Mouse (Mus musculus) heart, postnatal 0 days (tissue): ENCODE results near the gene Rinl. TPM values are rescaled to one million over a fixed set of nuclear protein-coding genes. Genes with fewer than 3 reads are reported as not detected.

Experiments used
- ATAC-seq: fragments of 200-750 bp; cut with Nextera tagmentation; 2 replicates; pipeline ENCODE4 v1.8.0; 2017; ENCODE audit warnings: low read depth, moderate number of reproducible peaks, moderate library complexity; ENCODE audit not compliant: insufficient read depth
- DNase-seq: peaks from one replicate; pipeline ENCODE4 v3.0.0-alpha.2; 2016; ENCODE audit warnings: low spot score
- H3K27ac ChIP-seq: fragments of 300-500 bp; sonication (generic); 2 replicates; pipeline ENCODE4 v1.5.1; 2014; ENCODE audit warnings: low read depth, mild to moderate bottlenecking
- H3K27me3 ChIP-seq: fragments of 300-500 bp; sonication (generic); 2 replicates; pipeline ENCODE4 v1.6.1; 2014; ENCODE audit warnings: low read length, mixed read lengths; ENCODE audit not compliant: control insufficient read depth, insufficient read depth
- H3K36me3 ChIP-seq: fragments of 300-500 bp; sonication (generic); replicated peaks from 2 replicates; pipeline ENCODE4 v1.6.1; 2014; ENCODE audit warnings: low read length, mixed read lengths; ENCODE audit not compliant: control insufficient read depth, insufficient read depth
- H3K4me1 ChIP-seq: fragments of 300-500 bp; sonication (generic); 2 replicates; pipeline ENCODE4 v1.6.1; 2014; ENCODE audit warnings: antibody characterized with exemption; ENCODE audit not compliant: control insufficient read depth, insufficient read depth
- H3K4me2 ChIP-seq: fragments of 300-500 bp; sonication (generic); 2 replicates; pipeline ENCODE4 v1.6.1; 2014; ENCODE audit warnings: low read depth, mild to moderate bottlenecking, low read length, moderate library complexity
- H3K4me3 ChIP-seq: fragments of 300-500 bp; sonication (generic); 2 replicates; pipeline ENCODE4 v1.5.1; 2014; ENCODE audit warnings: low read depth, low read length
- H3K9ac ChIP-seq: fragments of 300-500 bp; sonication (generic); replicated peaks from 2 replicates; pipeline ENCODE4 v1.6.1; 2014; ENCODE audit warnings: low read depth, low read length, mixed read lengths
- H3K9me3 ChIP-seq: fragments of 300-500 bp; sonication (generic); replicated peaks from 2 replicates; pipeline ENCODE4 v1.6.1; 2016; ENCODE audit warnings: low read length; ENCODE audit not compliant: control insufficient read depth
- CTCF ChIP-seq: IDR thresholded peaks from 2 replicates; pipeline ENCODE4 v1.5.1; 2016; ENCODE audit warnings: antibody characterized with exemption, control low read depth, low read depth
- EP300 ChIP-seq: IDR thresholded peaks from 2 replicates; pipeline ENCODE4 v1.6.1; 2016; ENCODE audit warnings: antibody characterized with exemption, low read depth
- WGBS: fragments of 180-500 bp; shearing (Covaris S2); extraction: QIAGEN DNeasy Blood & Tissue Kit; methylation state at CpG from one replicate; pipeline ENCODE4 v1.1.7; 2014; 5-methylcytosine and 5-hydroxymethylcytosine counted together
- polyA plus RNA-seq: library from polyadenylated mRNA; unstranded; fragments of >200 nt; fragmentation: Nextera tagmentation; extraction: Ambion mirVana; gene quantifications from 2 replicates; pipeline ENCODE4 v1.2.1, GENCODE M21; 2015
- total RNA-seq: library from RNA; depleted of rRNA; stranded (reverse); fragments of >200 nt; gene quantifications from 2 replicates; pipeline ENCODE4 v1.2.3, GENCODE M21; 2014; ENCODE audit warnings: low replicate concordance

Rinl gene
- total and polyA plus RNA-seq, 2 experiments from 2014 or later = 2.3 to 2.7 TPM

DNA sequence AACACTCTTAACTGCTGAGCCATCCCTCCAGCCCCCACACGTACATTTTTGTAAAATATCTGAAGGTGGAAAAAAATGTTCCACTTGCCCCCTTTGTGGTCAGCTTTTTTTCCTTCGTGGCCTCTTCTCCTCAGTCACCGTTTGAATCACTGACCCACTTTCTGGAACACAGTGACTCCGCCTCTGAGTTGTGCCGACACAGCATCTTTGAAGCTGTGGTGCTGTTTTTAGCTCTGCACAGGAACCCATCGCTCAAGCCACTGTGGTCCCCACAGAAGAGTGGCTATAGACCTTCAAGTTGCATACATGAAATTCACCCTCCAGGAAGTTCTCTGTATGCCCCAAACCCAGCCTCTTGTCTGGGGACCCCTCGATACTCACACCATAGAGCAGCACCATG lies 7.9 kb upstream of the Rinl start:
- no peak overlapping the region for H3K4me3 ChIP-seq
- 51% methylated on average over 7 of the region's 7 CpGs for WGBS
- no peak for ATAC-seq
- H3K4me1 ChIP-seq = no peaks in the 10 kb centered on the region
- H3K9me3 ChIP-seq = no peaks in the 10 kb centered on the region
- no peak overlapping the region; the same call in 1 of the 2 replicates for H3K4me2 ChIP-seq
- no peak overlapping the region for H3K9ac ChIP-seq
- peaks cover 36% of the 10 kb centered on the region for H3K36me3 ChIP-seq
- H3K27ac ChIP-seq = peak overlapping the region; percentile 56; the same call in 1 of the 2 replicates
- DNase-seq = no peak
- TF ChIP-seq EP300 = no peak
- TF ChIP-seq CTCF = no peak
- no peaks in the 10 kb centered on the region for H3K27me3 ChIP-seq

DNA sequence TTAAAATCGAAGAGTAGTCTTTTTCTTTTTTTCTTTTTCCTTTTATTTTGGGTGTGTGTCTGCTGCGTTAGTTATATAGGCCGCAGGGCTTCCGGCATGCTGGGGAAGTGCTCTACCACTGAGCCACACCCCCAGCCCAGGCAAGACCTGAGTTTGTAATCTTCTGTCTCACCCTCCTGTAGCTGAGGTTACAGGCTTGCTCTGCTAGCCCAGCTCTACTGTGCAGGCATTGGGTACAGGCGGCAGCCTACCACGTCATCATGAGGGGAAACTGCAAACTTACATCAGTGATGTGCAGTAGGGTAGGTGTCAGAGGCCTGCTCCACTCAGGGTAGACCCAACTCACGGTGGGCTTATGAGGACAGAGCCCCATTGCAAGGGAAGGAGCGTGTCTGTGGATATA lies 7.5 kb upstream of the Rinl start:
- no peak for TF ChIP-seq CTCF
- TF ChIP-seq EP300 = no peak
- H3K9ac ChIP-seq = no peak overlapping the region
- WGBS = 86% methylated on average over 8 of the region's 8 CpGs
- H3K9me3 ChIP-seq = no peaks in the 10 kb centered on the region
- no peaks in the 10 kb centered on the region for H3K4me1 ChIP-seq
- no peak overlapping the region for H3K4me3 ChIP-seq
- no peak overlapping the region; the same call in 1 of the 2 replicates for H3K4me2 ChIP-seq
- no peak for DNase-seq
- no peaks in the 10 kb centered on the region for H3K27me3 ChIP-seq
- peak overlapping the region; percentile 56; the same call in 1 of the 2 replicates for H3K27ac ChIP-seq
- peaks cover 37% of the 10 kb centered on the region for H3K36me3 ChIP-seq
- peak; percentile 14; the same call in 1 of the 2 replicates for ATAC-seq

DNA sequence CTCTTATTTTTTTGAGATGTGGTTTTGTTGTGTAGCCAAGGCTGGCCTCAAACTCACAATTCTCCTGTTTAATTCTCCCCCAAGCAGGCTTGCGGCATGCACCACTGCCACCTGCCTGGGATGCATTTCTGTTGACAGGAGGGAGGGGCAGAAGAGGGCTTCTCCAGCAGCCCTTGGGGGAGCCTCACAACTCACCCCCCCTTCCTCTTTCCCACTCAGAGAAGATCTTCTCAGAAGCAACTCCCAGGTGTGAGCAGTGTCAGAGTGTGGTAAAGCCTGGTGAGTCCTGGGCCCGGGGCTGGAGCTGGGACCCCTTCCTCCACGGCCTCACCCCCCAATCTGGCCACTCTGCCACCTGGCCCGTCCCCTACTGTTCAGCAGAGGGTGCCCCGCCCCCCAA lies 3.6 kb upstream of the Rinl start:
- Histone ChIP-seq H3K4me1 (no peaks in the 10 kb centered on the region; the same call in 1 of the 2 replicates), H3K27ac (no peak overlapping the region), H3K9ac (no peak overlapping the region), H3K9me3 (no peaks in the 10 kb centered on the region), H3K4me2 (no peak overlapping the region), H3K4me3 (no peak overlapping the region), H3K27me3 (no peaks in the 10 kb centered on the region), H3K36me3 (peaks cover 38% of the 10 kb centered on the region)
- WGBS = 75% methylated on average over 5 of the region's 5 CpGs
- no peak for TF ChIP-seq CTCF
- TF ChIP-seq EP300 = no peak
- no peak for ATAC-seq
- no peak for DNase-seq

DNA sequence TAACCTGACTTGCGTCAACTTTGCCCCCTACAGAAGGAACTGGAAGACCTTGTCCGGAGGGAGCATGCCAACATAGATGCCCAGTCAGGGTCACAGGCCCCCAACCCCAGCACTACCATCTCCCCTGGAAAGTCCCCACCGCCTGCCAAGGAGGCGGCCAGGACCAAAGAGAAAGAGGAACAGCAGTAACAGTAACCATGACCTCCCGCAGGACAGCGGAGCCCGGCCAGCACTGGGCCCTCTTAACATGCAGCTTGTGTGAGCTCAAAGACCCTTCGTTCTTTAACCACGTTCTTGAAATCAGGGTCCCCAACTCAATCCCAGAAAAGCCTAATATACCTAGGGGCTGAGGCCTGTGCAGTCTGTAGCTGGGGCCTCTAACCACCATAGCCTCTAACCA lies 885 bp upstream of the Rinl start:
- no peak overlapping the region for H3K4me3 ChIP-seq
- TF ChIP-seq CTCF = no peak
- TF ChIP-seq EP300 = no peak
- H3K27ac ChIP-seq = no peak overlapping the region
- H3K4me2 ChIP-seq = no peak overlapping the region
- DNase-seq (no peak), ATAC-seq (no peak)
- no peaks in the 10 kb centered on the region for H3K9me3 ChIP-seq
- no peaks in the 10 kb centered on the region for H3K27me3 ChIP-seq
- no peak overlapping the region for H3K9ac ChIP-seq
- H3K4me1 ChIP-seq = no peaks in the 10 kb centered on the region; the same call in 1 of the 2 replicates
- WGBS = 98% methylated on average over 9 of the region's 9 CpGs
- peaks cover 32% of the 10 kb centered on the region for H3K36me3 ChIP-seq

DNA sequence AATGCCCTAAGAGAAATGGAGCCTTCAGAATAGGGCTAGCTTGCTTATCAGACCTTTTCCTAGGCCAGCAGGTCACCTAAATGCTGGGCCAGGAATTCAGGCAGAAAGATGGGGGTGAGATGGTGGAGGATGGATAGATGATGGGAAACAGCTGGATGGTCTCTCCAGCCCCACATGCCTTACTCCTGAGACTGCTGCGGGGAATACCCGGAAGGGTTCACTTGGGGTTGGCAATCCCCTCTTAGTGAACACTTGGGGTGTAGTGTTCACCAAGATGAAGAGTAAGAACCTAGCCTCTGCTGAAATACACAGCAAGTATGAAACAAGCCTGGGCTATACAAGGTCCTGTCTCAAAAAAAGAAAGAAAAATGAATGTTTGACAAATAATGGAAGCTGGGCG lies 466 bp downstream of the Rinl start:
- WGBS = 77% methylated on average over 3 of the region's 3 CpGs
- no peaks in the 10 kb centered on the region; the same call in 1 of the 2 replicates for H3K4me1 ChIP-seq
- H3K27ac ChIP-seq = no peak overlapping the region
- peaks cover 18% of the 10 kb centered on the region for H3K36me3 ChIP-seq
- no peaks in the 10 kb centered on the region for H3K27me3 ChIP-seq
- TF ChIP-seq CTCF = no peak
- TF ChIP-seq EP300 = no peak
- H3K4me3 ChIP-seq = peak overlapping the region; percentile 11; the same call in 1 of the 2 replicates
- DNase-seq = no peak
- no peak overlapping the region for H3K9ac ChIP-seq
- no peaks in the 10 kb centered on the region for H3K9me3 ChIP-seq
- peak overlapping the region; percentile 25; the same call in 1 of the 2 replicates for H3K4me2 ChIP-seq
- ATAC-seq = no peak
